Mouse (Mus musculus): ENCODE measurements around the gene Wasf2. TPM values are rescaled to one million over a fixed set of nuclear protein-coding genes. Genes with fewer than 3 reads are reported as not detected.

Gene Wasf2
- polyA plus RNA-seq, 1 experiment from 2014 or later: 36.1 TPM

DNA sequence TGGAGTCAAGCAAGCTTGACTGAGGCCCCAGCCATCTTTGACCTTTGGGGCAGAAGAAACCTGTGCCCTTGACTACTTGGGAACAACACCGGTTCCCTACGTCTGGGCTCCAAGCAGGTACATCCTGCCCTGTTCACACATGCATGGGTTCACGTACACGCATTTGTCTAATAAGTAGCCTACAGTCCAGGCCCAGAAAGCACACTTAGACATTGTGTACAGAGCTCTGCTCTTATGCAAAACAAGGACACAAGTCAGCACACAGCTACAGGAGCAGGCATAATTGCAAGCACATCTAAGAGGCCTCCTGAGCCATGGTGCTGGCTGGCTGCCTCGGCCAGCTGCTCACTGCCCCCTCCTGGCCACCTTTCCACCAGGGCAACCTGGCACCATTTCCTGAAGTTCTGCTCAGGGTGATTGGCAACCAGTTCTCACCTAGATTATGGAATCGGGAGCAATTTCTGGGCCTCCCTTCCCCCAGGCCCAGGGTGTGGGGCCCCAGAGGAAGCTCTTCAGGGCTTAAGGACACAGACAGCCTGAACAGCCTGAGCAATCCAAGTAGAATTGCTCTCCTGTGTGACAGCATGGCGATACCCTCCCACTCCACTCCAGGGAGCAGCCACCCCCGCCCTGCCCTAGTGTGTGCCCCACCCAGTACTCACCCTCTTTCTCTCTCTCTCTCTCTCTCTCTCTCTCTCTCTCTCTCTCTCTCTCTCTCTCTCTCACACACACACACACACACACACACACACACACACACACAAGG lies 70.9 kb downstream of the Wasf2 start:
- H3K27me3 ChIP-seq: no peaks in the 10 kb centered on the region
- ChIA-PET POLR2A (interaction anchor here (0.7 to 1.2 kb wide), 2 partner anchors 13 to 71 kb away, joined by 3 read pairs; partner anchors contain the start of gene Wasf2), CTCF (interaction anchor here (0.6 to 2.8 kb wide), 10 partner anchors 10 to 192 kb away, joined by 3 to 10 read pairs (median 3); partner anchors contain the start of gene Cd164l2)
- no peak for DNase-seq (ENCODE audit: low read depth, low spot score)
- TF ChIP-seq CTCF (IDR thresholded peaks at IDR 0.05): no peak
- in situ Hi-C loops (cut with MboI; ENCODE audit: low pct_unique_long_range_greater_than_20kb): no loop called here
- no peak for ATAC-seq

DNA sequence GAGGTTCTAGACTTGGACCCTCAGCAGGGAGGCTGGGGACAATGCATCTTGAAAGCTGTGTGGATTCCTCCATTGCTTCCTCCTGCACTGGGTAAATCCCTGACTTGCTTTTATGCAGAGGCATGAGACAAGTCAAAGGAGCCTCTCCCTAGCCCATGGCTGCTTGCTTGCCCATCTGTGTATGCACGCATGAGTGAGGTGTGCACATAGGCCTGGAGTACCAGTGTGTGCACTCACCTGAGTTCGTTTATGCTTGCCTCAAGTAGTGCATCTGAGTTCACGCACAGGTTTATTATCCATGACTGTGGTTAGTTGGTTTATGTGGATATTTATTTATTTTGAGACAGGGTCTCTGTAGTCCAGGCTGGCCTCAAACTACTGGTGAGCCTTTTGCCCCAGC lies 71.9 kb downstream of the Wasf2 start:
- DNase-seq (ENCODE audit: low read depth, low spot score) (no peak), ATAC-seq (no peak)
- no peak for TF ChIP-seq CTCF (IDR thresholded peaks at IDR 0.05)
- in situ Hi-C loops (cut with MboI; ENCODE audit: low pct_unique_long_range_greater_than_20kb): no loop called here
- CTCF ChIA-PET: interaction anchor here (1.4 to 1.5 kb wide), 2 partner anchors 120 to 126 kb away, joined by 3 to 4 read pairs; no protein-coding TSS in a partner anchor
- POLR2A ChIA-PET: no interaction called here
- no peaks in the 10 kb centered on the region for H3K27me3 ChIP-seq

DNA sequence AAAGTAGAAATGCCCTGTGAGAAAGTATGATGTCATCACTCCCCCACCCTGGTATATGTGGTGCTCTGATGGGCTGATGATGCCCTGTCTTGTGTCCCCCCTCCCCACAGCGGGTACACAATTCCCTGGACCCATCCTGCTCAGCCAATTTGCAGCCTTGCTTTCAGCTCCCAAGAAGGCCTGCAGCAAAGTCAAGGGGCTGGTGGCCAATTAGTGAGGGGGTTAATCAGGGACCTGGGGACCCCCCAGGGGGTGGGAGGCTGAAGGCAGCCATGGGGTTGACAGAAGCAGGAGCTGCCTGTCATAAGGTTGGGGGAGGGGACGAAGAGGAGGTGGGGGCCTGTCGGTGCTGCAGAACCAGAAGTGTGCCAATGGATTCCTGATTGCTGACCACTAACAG lies 73.3 kb downstream of the Wasf2 start:
- ATAC-seq (no peak), DNase-seq (ENCODE audit: low read depth, low spot score) (no peak)
- TF ChIP-seq CTCF (IDR thresholded peaks at IDR 0.05): no peak
- in situ Hi-C loops (cut with MboI; ENCODE audit: low pct_unique_long_range_greater_than_20kb): no loop called here
- no peaks in the 10 kb centered on the region for H3K27me3 ChIP-seq
- ChIA-PET POLR2A (no interaction called here), CTCF (no interaction called here)

DNA sequence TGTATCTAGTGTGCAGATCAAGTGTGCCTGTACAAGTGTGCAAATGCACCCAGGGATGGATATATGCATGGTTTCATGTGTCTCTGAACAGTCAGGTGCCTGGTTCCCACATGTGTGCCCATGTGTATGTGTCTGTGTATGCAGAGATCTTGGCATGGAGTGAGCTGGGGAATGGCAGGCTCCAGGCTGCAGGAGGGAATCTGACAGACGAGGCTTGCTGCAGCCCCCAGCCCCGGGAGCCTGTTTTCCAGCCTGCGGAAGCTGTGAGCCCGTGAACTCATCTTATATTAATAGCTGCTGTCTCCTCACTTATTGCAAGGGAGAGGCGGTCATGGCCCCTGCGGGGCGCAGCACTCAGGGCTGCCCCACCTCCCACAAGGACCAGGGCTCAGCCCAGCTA lies 74.1 kb downstream of the Wasf2 start:
- no peaks in the 10 kb centered on the region for H3K27me3 ChIP-seq
- ATAC-seq (no peak), DNase-seq (ENCODE audit: low read depth, low spot score) (no peak)
- in situ Hi-C loops (cut with MboI; ENCODE audit: low pct_unique_long_range_greater_than_20kb): no loop called here
- no peak for TF ChIP-seq CTCF (IDR thresholded peaks at IDR 0.05)
- ChIA-PET CTCF (no interaction called here), POLR2A (interaction anchor here (0.9 kb wide), 1 partner anchor 11 kb away, joined by 3 read pairs; no protein-coding TSS in a partner anchor)

DNA sequence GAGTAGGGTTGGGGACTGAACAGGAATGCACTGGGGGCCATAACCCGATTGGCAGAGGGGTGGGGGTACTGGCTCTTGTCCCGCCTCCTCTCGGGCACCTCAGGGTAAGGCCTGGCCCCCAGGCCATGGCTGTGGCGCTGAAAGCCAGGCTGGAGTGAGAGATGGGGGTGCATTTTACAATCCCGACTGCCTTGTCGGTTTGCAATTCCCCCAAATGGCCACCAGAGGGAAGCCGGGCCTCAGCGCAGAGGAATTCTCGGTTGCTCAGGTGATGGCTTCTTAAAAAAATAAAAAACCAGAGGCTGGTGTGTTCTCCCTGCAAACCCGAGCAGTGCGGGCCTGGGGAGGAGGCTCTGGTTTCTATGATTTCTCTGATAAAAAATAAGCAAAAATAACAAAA lies 79.1 kb downstream of the Wasf2 start:
- POLR2A ChIA-PET: no interaction called here
- ATAC-seq: no peak

DNA sequence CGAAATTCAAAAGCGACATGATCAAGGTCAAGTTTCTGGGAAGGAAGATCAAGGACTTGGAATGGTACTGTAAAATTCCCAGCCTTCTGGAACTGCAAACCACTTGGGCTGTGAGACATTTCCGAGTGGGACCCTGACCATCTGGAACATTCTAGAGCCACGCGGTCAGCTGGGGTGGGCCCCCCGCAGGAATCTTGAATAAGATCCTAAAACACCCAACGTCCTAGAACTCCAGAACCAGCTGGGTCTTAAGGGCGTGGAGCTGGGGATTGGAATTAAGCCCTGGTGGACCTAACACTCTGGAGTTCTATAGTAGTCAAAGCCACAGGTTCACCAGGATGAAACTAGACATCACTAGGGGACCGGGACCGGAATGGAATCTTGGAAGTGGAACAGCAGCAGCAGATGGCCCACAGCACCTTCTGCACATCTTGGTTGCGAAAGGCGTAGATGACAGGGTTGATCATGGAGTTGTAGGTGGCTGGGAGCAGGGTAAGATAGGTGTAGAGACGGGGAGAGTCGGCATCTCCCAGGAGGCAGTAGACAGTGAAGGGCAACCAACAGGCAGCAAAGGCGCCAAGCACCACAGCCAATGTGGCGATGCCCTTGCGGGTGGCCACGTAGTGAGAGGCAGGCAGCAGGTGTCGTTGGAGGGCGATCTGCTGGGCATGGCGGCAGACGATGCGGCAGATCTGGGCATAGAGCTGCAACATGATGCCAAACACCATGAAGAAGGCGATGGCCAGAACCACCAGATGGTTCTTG lies 79.9 kb downstream of the Wasf2 start:
- TF ChIP-seq CTCF (IDR thresholded peaks at IDR 0.05): no peak
- H3K27me3 ChIP-seq: no peaks in the 10 kb centered on the region
- in situ Hi-C loops (cut with MboI; ENCODE audit: low pct_unique_long_range_greater_than_20kb): loop anchor here (5.0 to 10.0 kb wide), 2 partner anchors 203 to 265 kb away; no protein-coding TSS in a partner anchor
- DNase-seq (ENCODE audit: low read depth, low spot score) (no peak), ATAC-seq (no peak)
- CTCF ChIA-PET: interaction anchor here (1.1 to 2.0 kb wide), 2 partner anchors 88 to 223 kb away, joined by 3 to 9 read pairs; no protein-coding TSS in a partner anchor
- POLR2A ChIA-PET: no interaction called here

More for the DNA sequence above, 79.1 kb downstream of the Wasf2 start:
- H3K27me3 ChIP-seq: no peaks in the 10 kb centered on the region
- no peak for DNase-seq (ENCODE audit: low read depth, low spot score)
- no peak for TF ChIP-seq CTCF (IDR thresholded peaks at IDR 0.05)
- in situ Hi-C loops (cut with MboI; ENCODE audit: low pct_unique_long_range_greater_than_20kb): no loop called here
- CTCF ChIA-PET: interaction anchor here (1.1 to 2.0 kb wide), 3 partner anchors 88 to 223 kb away, joined by 3 to 9 read pairs (median 5); no protein-coding TSS in a partner anchor

DNA sequence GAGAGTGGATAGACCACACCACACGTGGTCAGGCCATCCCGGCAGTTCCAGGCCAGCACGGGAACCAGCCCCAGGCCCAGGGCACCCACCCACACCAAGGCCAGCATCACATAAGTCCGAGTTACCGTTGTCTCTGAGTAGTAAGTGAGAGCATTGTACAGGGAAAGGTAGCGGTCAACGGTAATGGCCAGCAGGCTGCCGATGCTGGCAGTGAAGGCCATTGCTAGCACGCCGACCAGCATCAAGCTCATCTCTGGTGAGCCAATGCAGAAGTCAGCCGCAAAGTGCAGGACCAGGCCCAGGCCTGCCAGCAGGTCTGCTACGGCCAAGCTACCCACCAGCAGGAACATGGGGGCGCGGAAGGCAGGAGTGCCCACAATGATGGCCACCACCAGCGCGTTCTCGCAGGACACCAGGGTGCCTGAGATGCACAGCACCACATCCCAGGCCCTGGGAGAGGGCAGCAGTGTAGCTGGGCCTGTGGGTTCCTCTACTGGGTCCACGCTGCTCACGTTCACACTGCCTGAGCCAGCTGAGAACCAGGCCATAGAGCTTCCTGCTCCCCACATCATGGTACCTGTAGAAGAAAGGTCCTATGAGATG lies 80.6 kb downstream of the Wasf2 start:
- CTCF ChIA-PET: interaction anchor here (0.9 kb wide), 1 partner anchor 10 kb away, joined by 3 read pairs; no protein-coding TSS in a partner anchor

DNA sequence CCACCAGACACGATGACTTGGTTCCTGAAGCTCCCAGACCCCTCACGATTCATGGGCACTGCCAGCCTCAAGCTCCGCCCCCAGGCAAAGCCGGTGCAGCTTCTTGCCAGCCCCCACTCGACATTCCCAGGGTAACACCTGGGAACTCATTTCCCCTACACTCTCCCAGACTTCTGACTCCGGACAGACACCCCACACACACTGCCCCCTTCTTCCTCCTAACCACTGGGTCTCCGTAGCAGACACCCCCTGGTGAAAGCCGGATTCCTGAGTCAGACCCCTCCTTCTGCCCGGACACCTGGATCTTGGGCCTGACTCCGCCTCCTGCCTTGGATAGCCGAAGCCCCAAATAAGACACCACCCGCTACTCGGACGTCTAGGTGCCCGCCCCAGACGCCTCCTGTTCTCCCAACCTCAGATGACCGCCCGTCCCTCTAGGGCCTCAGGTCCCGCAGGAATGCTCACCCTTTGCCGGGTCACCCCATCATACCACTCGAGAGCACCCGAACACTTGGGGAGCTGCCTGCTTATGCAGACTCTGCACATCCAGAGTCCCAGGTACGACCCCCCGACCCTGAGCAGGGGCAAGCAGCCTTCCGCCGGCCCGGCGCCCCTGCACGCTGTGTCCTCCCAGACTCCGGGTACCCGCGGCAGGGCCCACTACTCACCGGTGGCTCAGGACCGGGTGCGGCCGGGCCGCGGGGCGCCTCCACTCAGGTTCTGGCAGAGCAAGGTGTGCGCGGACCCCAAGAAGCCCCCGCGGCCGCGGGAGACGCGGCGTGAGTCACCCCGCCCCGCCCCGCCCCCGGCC lies 81.7 kb downstream of the Wasf2 start, which contains the start of the genes Cd164l2 and Gpr3:
Gene Cd164l2 (plus strand): TSS at position 381 of the 811 bp plus-strand sequence.
Gene Gpr3 (minus strand): TSS at position 786 of the 811 bp plus-strand sequence.
- ChIA-PET CTCF (interaction anchor here (0.9 kb wide), 1 partner anchor 11 kb away, joined by 3 read pairs; no protein-coding TSS in a partner anchor), POLR2A (interaction anchor here (0.6 kb wide), 1 partner anchor 333 kb away, joined by 3 read pairs; no protein-coding TSS in a partner anchor)
- H3K27me3 ChIP-seq: no peaks in the 10 kb centered on the region
- no peak for ATAC-seq
- TF ChIP-seq CTCF (IDR thresholded peaks at IDR 0.05): no peak
- DNase-seq (ENCODE audit: low read depth, low spot score): no peak
- in situ Hi-C loops (cut with MboI; ENCODE audit: low pct_unique_long_range_greater_than_20kb): loop anchor here (5.0 to 10.0 kb wide), 2 partner anchors 205 to 267 kb away; no protein-coding TSS in a partner anchor

More for the DNA sequence above, 80.6 kb downstream of the Wasf2 start:
- ATAC-seq (no peak), DNase-seq (ENCODE audit: low read depth, low spot score) (no peak)
- no peak for TF ChIP-seq CTCF (IDR thresholded peaks at IDR 0.05)
- POLR2A ChIA-PET: interaction anchor here (0.6 kb wide), 1 partner anchor 334 kb away, joined by 3 read pairs; no protein-coding TSS in a partner anchor
- no peaks in the 10 kb centered on the region for H3K27me3 ChIP-seq
- in situ Hi-C loops (cut with MboI; ENCODE audit: low pct_unique_long_range_greater_than_20kb): loop anchor here (5.0 to 10.0 kb wide), 2 partner anchors 204 to 266 kb away; no protein-coding TSS in a partner anchor

DNA sequence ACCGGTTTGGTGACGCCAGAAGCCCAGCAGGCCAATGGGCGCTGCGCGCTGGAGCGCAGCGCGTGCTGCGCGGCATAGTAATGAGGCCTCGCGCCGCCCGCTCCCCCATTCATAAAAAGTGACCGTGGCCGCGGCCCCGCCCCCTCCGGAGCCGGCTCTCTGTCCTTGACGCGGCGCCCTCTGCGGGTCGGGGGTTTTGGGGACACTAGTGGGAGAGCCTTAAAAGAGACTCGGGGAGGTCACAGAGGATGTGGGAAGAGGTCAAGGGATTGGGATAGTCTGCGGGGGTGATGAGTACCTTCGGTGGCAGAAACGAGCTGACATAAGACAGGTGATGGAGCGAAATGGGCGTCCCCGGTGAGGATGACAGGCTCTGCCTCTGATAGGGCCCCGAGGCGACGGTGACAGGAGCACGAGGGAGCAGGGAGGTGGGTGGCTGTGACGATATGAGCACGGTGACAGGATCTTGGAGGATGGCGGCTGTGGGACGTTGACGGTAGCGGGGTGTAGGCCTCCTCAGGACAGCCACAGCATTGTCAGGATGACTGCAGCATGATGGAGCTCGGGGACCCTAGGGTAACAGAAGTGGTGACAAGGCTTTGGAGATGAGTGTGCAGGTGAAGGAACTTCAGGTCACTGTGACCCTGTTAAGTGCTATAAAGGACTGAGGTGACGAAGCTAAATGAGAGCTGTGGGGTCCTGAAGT lies 82.4 kb downstream of the Wasf2 start:
- POLR2A ChIA-PET: interaction anchor here (0.6 kb wide), 1 partner anchor 130 kb away, joined by 3 read pairs; no protein-coding TSS in a partner anchor
- no peak for DNase-seq (ENCODE audit: low read depth, low spot score)
- H3K27me3 ChIP-seq: no peaks in the 10 kb centered on the region
- CTCF ChIA-PET: no interaction called here
- no peak for TF ChIP-seq CTCF (IDR thresholded peaks at IDR 0.05)
- in situ Hi-C loops (cut with MboI; ENCODE audit: low pct_unique_long_range_greater_than_20kb): loop anchor here (5.0 to 10.0 kb wide), 2 partner anchors 205 to 268 kb away; no protein-coding TSS in a partner anchor
- ATAC-seq: peak; percentile 40
